Mouse (Mus musculus) stomach, postnatal 0 days (tissue): Measurements from ENCODE around the gene Ilvbl.

Experiments used
- CTCF ChIP-seq: IDR thresholded peaks from 2 replicates; pipeline ENCODE4 v1.5.1; 2016; ENCODE audit warnings: antibody characterized with exemption, low read depth, mild to moderate bottlenecking, moderate library complexity
- EP300 ChIP-seq: optimal IDR thresholded peaks from 2 replicates; pipeline ENCODE3; 2016; ENCODE audit warnings: antibody characterized with exemption

DNA sequence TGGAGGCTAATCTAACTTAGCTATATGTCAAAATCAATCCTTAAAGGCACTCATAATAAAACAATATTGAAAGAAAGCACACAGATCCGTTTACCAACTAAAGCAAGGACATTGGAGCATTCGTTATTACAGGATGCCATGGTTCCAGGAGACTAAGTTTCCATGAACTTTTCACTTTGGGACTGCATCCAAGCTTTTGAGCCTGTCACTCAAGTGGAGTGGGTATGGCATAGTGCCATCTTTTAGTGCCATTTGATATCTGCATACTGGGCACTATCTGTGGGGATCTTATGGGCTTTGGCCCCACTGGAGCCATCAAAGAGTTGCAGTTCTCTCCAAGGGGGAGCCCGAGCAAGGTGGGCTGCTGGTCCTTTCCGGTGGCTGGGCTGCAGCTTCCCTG lies 48.6 kb upstream of the Ilvbl start:
- TF ChIP-seq EP300 (no peak), CTCF (no peak)
